Mouse (Mus musculus) embryonic facial prominence, embryonic 15.5 days (tissue): ENCODE data around the gene Chst1. TPM values are rescaled to one million over a fixed set of nuclear protein-coding genes. Genes with fewer than 3 reads are reported as not detected.

Source experiments
- ATAC-seq: fragments of 200-750 bp; cut with Nextera tagmentation; 2 replicates; pipeline ENCODE4 v1.8.0; 2017; ENCODE audit warnings: low read depth, moderate TSS enrichment; ENCODE audit not compliant: insufficient number of reproducible peaks, low FRiP score, low TSS enrichment
- H3K27ac ChIP-seq: fragments of 300-500 bp; sonication (generic); replicated peaks from 2 replicates; pipeline ENCODE4 v1.5.1; 2015; ENCODE audit warnings: mild to moderate bottlenecking, inconsistent platforms
- H3K27me3 ChIP-seq: fragments of 300-500 bp; sonication (generic); 2 replicates; pipeline ENCODE4 v1.6.1; 2015; ENCODE audit warnings: inconsistent platforms
- H3K36me3 ChIP-seq: fragments of 300-500 bp; sonication (generic); 2 replicates; pipeline ENCODE4 v1.6.1; 2015; ENCODE audit warnings: mild to moderate bottlenecking, inconsistent platforms
- H3K4me1 ChIP-seq: fragments of 300-500 bp; sonication (generic); 2 replicates; pipeline ENCODE4 v1.6.1; 2015; ENCODE audit warnings: inconsistent platforms
- H3K4me2 ChIP-seq: fragments of 300-500 bp; sonication (generic); replicated peaks from 2 replicates; pipeline ENCODE4 v1.6.1; 2015; ENCODE audit warnings: mild to moderate bottlenecking, inconsistent platforms
- H3K4me3 ChIP-seq: fragments of 300-500 bp; sonication (generic); replicated peaks from 2 replicates; pipeline ENCODE4 v1.5.1; 2015; ENCODE audit warnings: mild to moderate bottlenecking, inconsistent platforms
- H3K9ac ChIP-seq: fragments of 300-500 bp; sonication (generic); 2 replicates; pipeline ENCODE4 v1.6.1; 2015; ENCODE audit warnings: inconsistent platforms
- H3K9me3 ChIP-seq: fragments of 300-500 bp; sonication (generic); replicated peaks from 2 replicates; pipeline ENCODE4 v1.6.1; 2016; ENCODE audit warnings: inconsistent platforms
- WGBS: fragments of 180-500 bp; shearing (Covaris S2); methylation state at CpG from one replicate; pipeline ENCODE4 v1.1.7; 2015; 5-methylcytosine and 5-hydroxymethylcytosine counted together
- polyA plus RNA-seq: library from polyadenylated mRNA; unstranded; fragments of >200 nt; fragmentation: Nextera tagmentation; extraction: Ambion mirVana; gene quantifications from 2 replicates; pipeline ENCODE4 v1.2.1, GENCODE M21; 2015

The Chst1 gene
- polyA plus RNA-seq, 1 experiment from 2014 or later: 11.3 TPM

DNA sequence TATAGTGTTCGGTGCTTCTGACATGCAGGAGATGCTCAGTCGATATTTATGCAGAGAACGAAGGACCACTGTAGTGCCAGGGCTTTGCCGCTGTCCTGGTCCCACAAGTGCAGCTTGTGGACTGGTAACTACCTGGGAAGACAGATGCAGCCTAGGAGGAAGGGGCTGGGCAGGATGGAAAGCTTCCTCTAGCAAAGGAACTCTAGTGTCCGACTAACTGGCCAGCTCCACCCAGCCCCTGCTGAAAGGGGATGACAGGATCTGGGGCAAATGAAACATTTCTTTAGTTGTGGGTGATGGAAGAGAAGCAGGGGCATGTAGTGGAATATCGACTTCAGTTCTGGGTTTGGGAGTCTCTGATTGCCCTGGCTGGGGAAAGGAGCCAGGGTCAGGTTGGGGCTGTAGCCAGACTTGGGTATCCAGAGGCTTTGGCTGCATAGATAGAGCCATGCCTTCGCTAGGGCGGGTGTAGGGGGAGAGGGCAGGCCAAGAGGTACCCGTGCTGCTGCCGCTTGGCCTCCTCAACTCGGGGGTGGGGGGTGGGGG is 493 bp upstream of the Chst1 start:
- Histone ChIP-seq H3K4me3 (peak overlapping the region; percentile 54), H3K27ac (0 out of 2 replicates have a peak overlapping the region, but pooled peaks have one; percentile 39), H3K36me3 (no peaks in the 10 kb centered on the region), H3K4me1 (peaks cover 21% of the 10 kb centered on the region), H3K9me3 (no peaks in the 10 kb centered on the region), H3K4me2 (peak overlapping the region; percentile 97), H3K9ac (no peak overlapping the region; the same call in 1 of the 2 replicates), H3K27me3 (peaks cover 20% of the 10 kb centered on the region)
- ATAC-seq: no peak
- WGBS: 24% methylated on average over 11 of the region's 11 CpGs

DNA sequence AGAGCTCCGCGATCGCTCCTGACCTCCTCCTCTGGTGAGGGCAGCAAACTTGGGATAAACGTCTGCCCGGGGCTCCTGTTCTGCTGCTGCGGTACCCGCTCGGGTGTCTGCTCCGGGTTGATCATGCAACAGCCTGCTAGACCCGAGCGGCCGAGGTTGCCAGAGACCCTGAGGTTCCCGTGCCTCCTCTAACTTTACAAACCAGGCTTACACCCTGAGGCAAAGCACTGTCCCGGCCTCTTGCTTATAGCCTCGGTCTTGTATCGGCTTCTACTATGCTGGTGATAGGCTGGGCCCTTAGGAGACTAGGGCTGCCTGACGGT is 802 bp downstream of the Chst1 start:
- Histone ChIP-seq H3K27me3 (peaks cover 20% of the 10 kb centered on the region), H3K27ac (no peak overlapping the region; the same call in 1 of the 2 replicates)
- no peak for ATAC-seq

DNA sequence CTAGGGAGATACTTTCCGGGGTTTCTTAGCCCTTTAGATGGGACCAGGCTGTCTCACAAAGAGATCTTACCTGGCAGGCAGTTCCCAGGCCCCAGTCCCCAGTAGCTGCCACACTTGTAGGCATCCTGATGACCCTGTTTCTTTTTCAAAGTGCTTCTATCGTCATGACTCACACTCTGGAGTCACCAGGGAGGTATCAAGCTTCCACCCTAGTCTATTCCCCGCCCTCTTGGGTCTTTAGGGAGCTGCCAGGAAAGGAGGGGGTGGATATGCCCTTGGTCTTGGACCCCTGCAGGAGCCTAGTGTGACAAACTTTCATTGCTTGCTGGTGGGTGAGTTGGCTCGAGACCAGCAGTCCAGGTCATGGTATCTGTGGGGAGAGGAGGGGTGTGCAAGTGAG is 1.7 kb downstream of the Chst1 start:
- H3K27ac ChIP-seq: no peak overlapping the region
- no peaks in the 10 kb centered on the region for H3K36me3 ChIP-seq
- no peaks in the 10 kb centered on the region for H3K9me3 ChIP-seq
- H3K9ac ChIP-seq: no peak overlapping the region
- H3K4me2 ChIP-seq: peak overlapping the region; percentile 97; the same call in 1 of the 2 replicates
- peaks cover 21% of the 10 kb centered on the region for H3K4me1 ChIP-seq
- H3K27me3 ChIP-seq: peaks cover 20% of the 10 kb centered on the region
- ATAC-seq: no peak
- H3K4me3 ChIP-seq: peak overlapping the region; percentile 54; the same call in 1 of the 2 replicates
- 47% methylated on average over 4 of the region's 4 CpGs for WGBS

More for the DNA sequence above, 802 bp downstream of the Chst1 start:
- H3K4me3 ChIP-seq: peak overlapping the region; percentile 54
- peak overlapping the region; percentile 97 for H3K4me2 ChIP-seq
- peak overlapping the region; percentile 43 for H3K9ac ChIP-seq
- H3K4me1 ChIP-seq: peaks cover 21% of the 10 kb centered on the region
- no peaks in the 10 kb centered on the region for H3K36me3 ChIP-seq
- no peaks in the 10 kb centered on the region for H3K9me3 ChIP-seq
- WGBS: under 1% methylated on average over 17 of the region's 17 CpGs

DNA sequence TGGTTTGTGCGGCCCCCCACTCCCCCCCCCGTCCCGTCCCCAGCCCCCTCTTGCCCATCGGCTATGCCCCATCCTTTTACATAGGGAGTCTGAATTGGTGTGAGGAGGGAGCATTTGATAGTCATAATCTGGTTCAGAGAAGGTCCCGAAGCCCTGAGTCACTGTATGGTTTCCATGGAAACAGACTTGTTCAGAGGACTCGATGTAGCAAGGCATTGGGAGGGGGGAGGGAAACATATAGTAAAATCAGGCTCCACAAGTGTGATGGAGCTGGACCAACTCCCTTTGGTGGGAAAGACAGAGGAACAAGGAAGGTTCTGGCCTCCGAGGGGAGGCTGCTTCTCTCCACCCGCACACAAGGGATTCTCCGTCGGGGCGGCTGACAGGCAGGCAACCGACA is 2.6 kb downstream of the Chst1 start:
- 21% methylated on average over 12 of the region's 12 CpGs for WGBS
- no peak overlapping the region for H3K9ac ChIP-seq
- no peak for ATAC-seq
- no peaks in the 10 kb centered on the region for H3K36me3 ChIP-seq
- no peak overlapping the region for H3K4me3 ChIP-seq
- H3K27ac ChIP-seq: no peak overlapping the region
- no peak overlapping the region for H3K4me2 ChIP-seq
- peaks cover 20% of the 10 kb centered on the region for H3K27me3 ChIP-seq
- no peaks in the 10 kb centered on the region for H3K9me3 ChIP-seq
- peaks cover 21% of the 10 kb centered on the region for H3K4me1 ChIP-seq

DNA sequence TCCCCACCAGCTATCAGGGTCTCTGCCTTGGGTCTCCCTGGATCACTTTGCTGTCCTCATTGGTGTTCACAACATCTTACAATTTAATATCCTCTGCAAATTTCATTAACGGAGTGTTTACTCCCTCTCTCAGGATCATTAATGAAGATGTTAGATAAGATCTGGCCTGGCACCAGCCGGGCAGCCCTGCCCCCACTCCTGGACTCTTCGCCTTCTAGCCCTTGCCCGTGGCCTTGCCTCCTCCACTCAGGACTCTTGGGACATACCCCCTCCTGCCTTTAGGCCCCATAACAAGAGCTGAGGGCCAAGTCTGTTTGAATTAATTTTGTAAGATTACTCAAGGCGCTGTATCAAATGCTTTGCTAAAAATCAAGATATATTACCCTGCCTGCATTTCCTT is 4.1 kb downstream of the Chst1 start:
- Histone ChIP-seq H3K4me3 (no peak overlapping the region), H3K4me1 (peaks cover 34% of the 10 kb centered on the region), H3K27ac (no peak overlapping the region), H3K4me2 (no peak overlapping the region), H3K9me3 (no peaks in the 10 kb centered on the region), H3K9ac (no peak overlapping the region), H3K36me3 (no peaks in the 10 kb centered on the region), H3K27me3 (peaks cover 20% of the 10 kb centered on the region)
- WGBS: 68% methylated on average over 5 of the region's 5 CpGs
- ATAC-seq: no peak

DNA sequence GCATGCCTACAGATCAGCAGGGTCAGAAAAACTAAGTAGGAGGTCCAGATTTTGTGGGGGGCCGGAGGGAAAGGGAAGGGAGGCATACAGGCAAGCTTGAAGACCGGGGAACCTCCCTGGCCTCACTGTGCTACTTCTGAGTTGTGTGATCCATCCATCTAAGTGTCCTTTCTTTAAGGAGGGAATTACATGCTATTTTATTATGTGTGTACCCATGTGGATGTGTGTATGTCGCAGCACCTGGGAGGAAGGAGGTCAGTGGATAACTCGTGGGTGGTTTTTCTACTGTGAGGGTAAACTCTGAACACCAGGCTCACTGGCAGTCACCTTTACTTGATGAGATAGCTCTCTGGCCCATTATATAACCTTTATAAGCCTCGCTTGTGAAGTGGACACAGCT is 5.1 kb downstream of the Chst1 start:
- no peak for ATAC-seq
- no peak overlapping the region for H3K9ac ChIP-seq
- H3K36me3 ChIP-seq: no peaks in the 10 kb centered on the region
- H3K27me3 ChIP-seq: peaks cover 20% of the 10 kb centered on the region
- H3K4me1 ChIP-seq: peaks cover 28% of the 10 kb centered on the region
- no peak overlapping the region for H3K27ac ChIP-seq
- no peak overlapping the region for H3K4me2 ChIP-seq
- no peaks in the 10 kb centered on the region for H3K9me3 ChIP-seq
- no peak overlapping the region for H3K4me3 ChIP-seq
- 83% methylated on average over 5 of the region's 5 CpGs for WGBS

DNA sequence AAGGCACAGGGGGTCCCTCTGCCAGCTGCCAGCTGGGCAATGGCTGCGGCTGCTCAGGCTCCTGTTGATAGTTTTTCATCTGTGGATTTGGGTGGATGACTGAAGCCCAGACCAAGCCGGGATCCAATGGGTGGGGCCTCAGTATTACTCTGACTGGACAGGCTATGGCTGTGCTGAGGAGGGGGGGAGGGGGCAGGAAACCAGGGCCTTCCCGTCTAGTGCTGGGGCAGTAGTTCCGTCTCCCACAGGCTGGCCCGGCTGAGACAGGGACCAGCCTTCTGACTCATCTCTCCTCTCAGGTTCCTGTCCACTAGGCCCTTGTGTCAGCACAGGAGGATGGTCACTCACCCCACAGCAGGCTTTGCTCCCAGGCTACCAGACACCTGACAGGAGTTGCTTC is 6.5 kb downstream of the Chst1 start:
- Histone ChIP-seq H3K4me1 (peaks cover 17% of the 10 kb centered on the region), H3K27ac (no peak overlapping the region), H3K27me3 (peaks cover 13% of the 10 kb centered on the region), H3K4me2 (no peak overlapping the region), H3K9me3 (no peaks in the 10 kb centered on the region), H3K4me3 (no peak overlapping the region), H3K36me3 (no peaks in the 10 kb centered on the region), H3K9ac (no peak overlapping the region)
- ATAC-seq: no peak
- WGBS: 71% methylated on average over 5 of the region's 5 CpGs

DNA sequence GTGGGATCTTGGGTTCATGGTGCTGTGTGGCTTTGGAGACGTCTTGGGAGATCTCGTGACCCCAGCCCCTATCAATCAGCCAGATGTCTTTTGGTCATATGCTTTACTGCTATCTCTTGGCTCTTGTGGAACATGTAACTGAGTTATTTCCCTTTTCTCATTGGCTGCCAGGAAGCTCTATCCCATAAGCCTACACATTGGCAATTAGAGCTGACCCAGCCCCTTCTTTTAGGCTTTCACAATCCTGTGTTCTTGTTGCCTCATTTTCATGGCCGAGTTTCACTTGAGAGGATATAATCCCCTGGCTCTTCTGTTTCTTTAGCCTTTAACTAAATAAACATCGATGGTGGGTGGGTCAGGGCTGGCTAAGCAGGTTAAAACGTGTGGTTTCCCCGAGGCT is 7.6 kb downstream of the Chst1 start:
- H3K4me3 ChIP-seq: no peak overlapping the region
- no peak overlapping the region for H3K27ac ChIP-seq
- H3K4me1 ChIP-seq: peaks cover 13% of the 10 kb centered on the region
- no peak overlapping the region for H3K9ac ChIP-seq
- no peak overlapping the region for H3K4me2 ChIP-seq
- ATAC-seq: no peak
- H3K9me3 ChIP-seq: no peaks in the 10 kb centered on the region
- WGBS: 53% methylated on average over 6 of the region's 6 CpGs
- peaks cover 8% of the 10 kb centered on the region for H3K27me3 ChIP-seq
- no peaks in the 10 kb centered on the region for H3K36me3 ChIP-seq

DNA sequence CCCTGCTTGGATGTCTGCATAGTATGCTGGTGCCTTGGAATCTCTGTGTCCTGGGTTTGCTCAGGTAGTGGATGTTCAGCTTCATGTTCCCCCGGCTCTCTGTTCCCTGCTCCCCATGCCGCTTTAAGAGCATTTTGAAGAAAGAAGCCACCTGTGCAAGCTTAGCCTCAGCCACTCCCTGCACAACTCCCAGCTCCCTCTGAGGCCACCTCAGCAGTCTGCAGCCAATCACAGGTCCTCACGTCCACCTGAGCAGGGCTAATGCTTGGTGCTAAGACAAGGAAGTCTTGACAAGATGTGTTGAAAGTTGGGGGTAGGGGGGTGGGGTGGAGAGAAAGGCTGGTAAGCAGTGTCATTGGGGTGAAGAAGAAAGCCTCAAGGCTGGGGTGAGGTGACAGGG is 8.1 kb downstream of the Chst1 start:
- Histone ChIP-seq H3K9ac (no peak overlapping the region), H3K36me3 (no peaks in the 10 kb centered on the region), H3K4me3 (no peak overlapping the region), H3K27me3 (peaks cover 7% of the 10 kb centered on the region), H3K27ac (no peak overlapping the region), H3K9me3 (no peaks in the 10 kb centered on the region), H3K4me2 (no peak overlapping the region), H3K4me1 (peaks cover 13% of the 10 kb centered on the region)
- 54% methylated on average over 3 of the region's 3 CpGs for WGBS
- no peak for ATAC-seq

DNA sequence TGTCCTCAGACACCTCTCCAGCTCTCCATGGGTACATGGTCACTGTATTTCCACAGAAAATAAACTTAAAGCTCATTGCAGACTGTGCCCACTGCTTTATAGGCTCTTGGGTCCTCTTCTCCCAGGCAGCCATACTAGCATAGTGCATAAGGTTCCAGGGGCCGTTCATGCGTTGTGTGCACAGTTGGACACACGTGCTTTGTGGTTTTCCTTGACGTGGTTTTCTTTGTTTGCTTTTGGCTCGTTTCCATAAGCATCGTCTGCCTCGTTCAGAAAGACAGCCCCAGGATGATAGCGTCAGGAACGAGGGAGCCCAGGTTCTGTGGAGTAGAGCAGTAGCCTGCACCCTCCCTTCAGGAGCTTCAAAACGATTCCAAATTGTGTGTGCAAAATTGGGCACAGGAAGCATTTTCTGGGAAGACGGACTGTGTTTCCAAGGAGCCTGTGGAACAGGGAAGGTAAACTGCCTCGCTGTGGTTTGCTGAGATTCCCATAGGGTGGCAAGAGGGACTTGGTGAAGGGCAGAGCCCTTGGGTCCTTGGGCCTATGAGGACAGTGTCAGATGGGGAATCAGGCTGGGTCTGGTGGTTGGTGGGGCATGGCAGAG is 8.6 kb downstream of the Chst1 start:
- Histone ChIP-seq H3K9ac (no peak overlapping the region), H3K4me2 (no peak overlapping the region), H3K27me3 (peaks cover 2% of the 10 kb centered on the region), H3K4me1 (peaks cover 13% of the 10 kb centered on the region), H3K36me3 (no peaks in the 10 kb centered on the region), H3K27ac (no peak overlapping the region), H3K9me3 (no peaks in the 10 kb centered on the region), H3K4me3 (no peak overlapping the region)
- ATAC-seq: no peak
- WGBS: 31% methylated on average over 12 of the region's 12 CpGs

DNA sequence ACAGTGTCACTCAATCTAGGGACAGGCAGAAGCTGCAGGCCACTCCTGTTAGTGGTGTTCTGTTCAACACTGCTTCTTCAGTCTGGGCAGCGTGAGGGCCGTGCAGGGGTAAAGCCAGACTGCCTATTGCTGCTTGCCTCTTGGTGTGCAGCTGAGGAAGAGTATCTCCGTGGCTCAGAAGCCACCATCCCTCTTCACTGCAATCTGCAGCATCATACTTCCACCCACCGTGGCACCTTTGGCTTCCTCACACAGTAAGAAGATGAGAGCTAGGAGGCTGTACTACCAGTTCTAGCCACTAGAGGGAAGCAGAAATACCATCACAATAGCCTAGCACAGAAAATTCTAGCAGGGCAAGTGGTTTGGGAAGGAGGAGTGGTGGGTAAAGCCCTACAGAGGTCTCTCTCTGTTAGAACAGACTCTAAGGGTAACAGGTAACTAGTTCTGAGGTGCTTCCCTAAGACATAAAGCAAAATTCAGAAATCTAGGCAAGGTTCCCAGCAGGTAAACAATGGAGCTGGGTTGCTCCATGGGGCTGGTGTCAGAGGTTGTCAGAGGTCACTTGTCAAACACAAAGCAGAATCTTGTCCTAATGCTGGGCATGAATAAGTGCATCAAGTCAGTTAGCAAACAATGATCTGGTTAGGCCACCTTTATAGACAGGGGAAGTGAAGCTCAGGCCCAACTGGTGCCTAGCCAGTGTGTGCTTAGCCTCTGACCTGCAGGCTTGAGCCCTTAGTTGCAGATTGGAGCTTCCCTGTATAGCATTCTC is 9.5 kb downstream of the Chst1 start:
- no peak overlapping the region for H3K4me2 ChIP-seq
- no peaks in the 10 kb centered on the region for H3K27me3 ChIP-seq
- H3K4me3 ChIP-seq: no peak overlapping the region
- H3K9me3 ChIP-seq: no peaks in the 10 kb centered on the region
- no peaks in the 10 kb centered on the region for H3K36me3 ChIP-seq
- ATAC-seq: no peak
- no peak overlapping the region for H3K27ac ChIP-seq
- no peak overlapping the region for H3K9ac ChIP-seq
- 55% methylated on average over 4 of the region's 4 CpGs for WGBS
- peaks cover 13% of the 10 kb centered on the region for H3K4me1 ChIP-seq
